Mouse (Mus musculus): ENCODE results near the gene Dact3.

Dact3 gene

DNA sequence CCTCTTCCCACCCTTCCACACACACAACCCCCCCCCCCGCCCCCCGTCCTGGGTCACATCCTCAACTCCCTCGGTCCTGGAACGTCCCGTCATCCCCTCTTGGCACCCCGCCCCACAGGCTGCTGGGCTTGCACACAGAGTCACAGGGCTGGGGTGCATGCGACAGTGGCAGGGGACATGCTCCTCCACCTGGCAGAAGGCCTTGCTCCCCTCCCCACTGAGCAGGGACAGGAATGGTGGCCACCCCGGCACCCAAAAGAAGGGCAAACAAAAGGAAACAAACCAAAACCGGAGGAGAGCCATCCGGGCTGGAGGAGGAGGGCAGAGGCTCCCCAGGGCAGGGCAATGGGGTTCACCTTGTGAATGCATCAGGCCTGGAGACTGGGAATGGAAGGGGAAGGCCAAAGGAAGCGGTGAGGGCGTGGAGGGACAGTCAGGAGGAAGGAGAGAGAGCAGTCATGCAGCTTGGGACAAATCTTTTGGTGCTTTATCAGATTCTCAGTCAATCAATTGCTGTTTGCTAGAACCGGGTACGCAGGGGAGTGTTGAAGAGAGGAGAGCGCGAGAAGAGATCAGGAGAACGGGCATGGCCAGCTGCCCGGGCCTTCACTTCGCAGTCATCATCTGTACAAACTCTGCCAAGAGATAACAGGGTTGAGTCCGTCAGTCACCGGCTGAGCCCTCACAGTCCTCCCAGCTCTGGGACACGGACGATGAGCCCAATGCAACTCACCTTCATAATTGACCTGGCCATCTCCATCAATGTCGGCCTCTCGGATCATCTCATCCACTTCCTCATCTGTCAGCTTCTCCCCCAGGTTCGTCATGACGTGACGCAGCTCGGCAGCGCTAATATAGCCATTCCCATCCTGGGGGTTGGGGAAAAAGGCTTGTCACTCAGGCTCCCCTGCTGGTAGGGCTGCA is 41.5 kb downstream of the Dact3 start:
- DNase-seq (ENCODE audit: low spot score) = no peak

DNA sequence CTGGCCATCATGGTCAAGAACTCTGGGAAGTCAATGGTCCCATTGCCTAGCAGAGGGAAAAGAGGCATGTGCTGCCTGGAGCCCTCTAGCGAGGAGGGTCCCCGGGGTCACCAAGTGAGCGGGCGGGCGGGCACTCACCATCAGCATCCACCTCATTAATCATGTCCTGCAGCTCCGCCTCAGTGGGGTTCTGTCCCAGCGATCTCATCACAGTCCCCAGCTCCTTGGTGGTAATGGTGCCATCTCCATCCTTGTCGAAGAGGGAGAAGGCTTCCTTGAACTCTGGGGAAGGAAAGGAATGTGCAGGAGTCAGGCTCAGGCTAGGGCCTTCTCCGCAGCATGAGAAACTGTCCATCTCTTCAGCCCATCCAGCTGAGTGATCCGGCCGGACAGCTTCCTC is 42.3 kb downstream of the Dact3 start:
- DNase-seq (ENCODE audit: low spot score) = no peak

DNA sequence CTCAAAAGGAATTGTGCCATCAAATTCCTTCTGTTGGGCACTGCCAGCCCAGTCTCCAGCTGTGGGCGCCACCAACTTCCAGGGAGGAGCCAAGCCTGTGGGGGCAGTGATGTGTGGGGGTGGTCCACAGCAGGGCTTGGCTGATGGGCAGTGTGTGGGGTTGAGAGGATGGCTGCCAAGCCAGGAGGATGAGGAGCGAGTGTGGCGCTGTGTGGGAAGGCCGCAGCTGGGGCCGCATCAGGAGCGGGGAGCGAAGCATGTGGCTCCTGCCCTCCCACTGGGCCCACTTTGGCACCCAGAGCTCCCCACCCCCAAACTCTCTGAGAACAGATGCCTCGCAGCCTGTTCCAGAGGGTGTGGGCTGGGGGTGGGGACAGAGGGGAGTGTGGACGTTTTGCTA is 42.9 kb downstream of the Dact3 start:
- DNase-seq (ENCODE audit: low spot score) = no peak

- no peak for DNase-seq (ENCODE audit: low spot score)
Measured at GRCm38 (mm10) chr7:16918670-16919069, 43.6 kb downstream of the Dact3 start.

GRCm38 (mm10) chr7:16919395-16920149 is 44.5 kb downstream of the Dact3 start:
- DNase-seq (ENCODE audit: low spot score) = no peak

- DNase-seq (ENCODE audit: low spot score) = no peak
Measured at GRCm38 (mm10) chr7:16920150-16920579, 45.0 kb downstream of the Dact3 start.

GRCm38 (mm10) chr7:16920818-16921791 is 46.0 kb downstream of the Dact3 start:
- DNase-seq (ENCODE audit: low spot score) = peak; percentile 36

DNA sequence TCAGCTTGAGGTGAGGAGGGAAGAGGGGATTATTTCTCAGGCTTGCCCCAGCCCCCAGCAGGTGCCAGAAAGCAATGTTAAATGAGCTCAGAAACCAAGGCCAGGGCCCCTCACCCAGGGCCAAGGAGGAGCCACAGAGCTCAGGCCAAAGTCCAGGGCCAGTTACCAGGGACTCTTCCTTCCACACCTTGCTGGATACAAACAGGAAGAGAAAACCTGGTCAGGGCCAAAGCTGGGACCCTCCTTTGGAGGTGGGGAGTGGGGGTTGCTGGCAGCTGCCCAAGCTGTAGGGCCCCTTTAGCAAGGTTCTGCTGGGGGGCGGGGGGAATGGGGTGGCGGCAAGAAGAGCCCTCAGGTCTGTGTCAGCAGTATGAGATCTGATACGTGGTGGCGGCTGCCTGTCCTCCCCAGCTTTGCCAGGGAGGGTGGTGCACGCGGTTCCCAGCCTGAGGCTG is 46.8 kb downstream of the Dact3 start:
- DNase-seq (ENCODE audit: low spot score) = peak; percentile 81

- peak; percentile 54 for DNase-seq (ENCODE audit: low spot score)
Measured at GRCm38 (mm10) chr7:16922360-16922973, 47.4 kb downstream of the Dact3 start.

- DNase-seq (ENCODE audit: low spot score) = no peak
Measured at GRCm38 (mm10) chr7:16923283-16924036, 48.3 kb downstream of the Dact3 start.

- peak; percentile 100 for DNase-seq (ENCODE audit: low spot score)
Measured at GRCm38 (mm10) chr7:16924037-16924834, 49.1 kb downstream of the Dact3 start, which contains the start of gene Calm3. TSS of gene Calm3 (minus strand) at chr7:16924114.

GRCm38 (mm10) chr7:16928341-16928740 is 53.2 kb downstream of the Dact3 start:
- no peak for DNase-seq (ENCODE audit: low spot score)

GRCm38 (mm10) chr7:16930850-16931249 is 55.7 kb downstream of the Dact3 start:
- DNase-seq (ENCODE audit: low spot score) = no peak

DNA sequence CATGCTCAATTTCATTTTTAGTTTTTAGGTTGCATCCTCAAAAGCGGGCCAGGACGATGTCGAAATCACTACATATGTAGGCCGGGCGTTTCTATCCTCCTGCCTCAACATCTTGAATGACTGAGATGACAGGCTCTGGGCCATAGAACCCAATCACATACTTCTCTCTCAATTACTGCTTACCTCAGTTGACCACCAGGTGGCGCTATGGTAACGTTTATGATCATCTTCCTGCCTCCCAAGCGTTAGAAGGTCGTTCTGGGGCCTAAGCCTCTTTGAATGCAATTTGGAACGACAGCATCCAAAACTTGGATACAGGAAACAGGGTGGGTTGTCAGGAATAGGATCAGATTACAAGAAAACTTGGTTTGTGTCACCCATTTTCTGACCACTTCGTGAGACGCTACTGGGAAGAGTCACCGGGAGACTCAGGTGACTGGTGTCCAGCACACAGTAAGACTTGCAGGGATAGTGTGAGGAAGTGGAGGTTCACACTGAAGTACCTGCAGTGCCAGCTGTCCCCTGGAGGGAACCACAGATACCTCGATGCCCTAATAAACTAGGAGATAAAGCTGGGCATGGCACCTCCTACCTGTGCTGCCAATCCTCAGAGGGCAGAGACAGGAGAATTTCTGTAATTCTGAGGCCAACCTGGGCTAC is 57.0 kb downstream of the Dact3 start:
- DNase-seq (ENCODE audit: low spot score) = peak; percentile 50

DNA sequence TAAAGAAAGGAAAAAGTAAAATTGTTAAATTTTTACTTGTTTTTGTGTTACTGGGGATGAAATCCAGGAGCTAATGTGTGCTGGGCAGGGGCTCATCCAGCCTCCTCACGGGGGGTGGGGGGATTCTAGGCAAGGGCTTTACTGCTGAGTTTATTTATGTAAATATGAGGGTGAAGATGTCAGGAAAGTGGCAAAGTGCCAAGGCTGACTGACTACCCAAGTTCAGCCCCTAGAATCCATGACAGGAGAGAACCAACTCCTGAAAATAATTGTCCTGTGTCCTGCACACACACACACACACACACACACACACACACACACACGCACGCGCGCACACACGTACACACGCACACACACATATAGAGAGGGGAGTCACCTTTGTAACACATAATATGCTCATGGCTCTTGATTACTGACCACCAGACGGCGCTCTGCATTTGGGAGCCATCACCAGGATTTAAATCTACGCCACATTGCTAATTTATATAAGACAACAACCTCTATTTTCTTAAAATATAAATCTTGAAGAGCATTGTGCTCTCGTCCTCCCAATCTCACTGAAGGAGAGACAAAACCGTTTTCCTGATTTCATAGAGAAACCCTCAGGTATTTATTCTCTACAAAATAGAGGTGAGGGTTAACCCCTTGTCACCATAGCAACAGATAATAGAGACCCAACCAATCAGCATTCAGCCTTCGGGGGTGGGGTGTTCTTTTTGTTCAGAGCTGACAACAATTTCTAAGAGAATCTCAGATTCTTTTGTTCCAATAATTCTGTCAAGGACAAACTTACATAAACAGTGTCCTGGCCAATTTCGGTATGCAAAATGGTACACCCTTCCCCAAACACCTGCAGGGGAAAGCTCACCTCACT is 57.8 kb downstream of the Dact3 start:
- DNase-seq (ENCODE audit: low spot score) = no peak
